Mouse (Mus musculus) heart, postnatal 14 days (tissue): Measurements from ENCODE around the gene Tex36. TPM values are rescaled to one million over a fixed set of nuclear protein-coding genes. Genes with fewer than 3 reads are reported as not detected.

Experiments used
- DNase-seq, 2 experiments: peaks; one replicate each; pipeline ENCODE4 v3.0.0; 2021 to 2022
- intact Hi-C: fragments of 180-260 bp; cut with DNase I; formaldehyde crosslinking; loops from one replicate; pipeline ENCODE4 v1.15.1; 2025
- total RNA-seq, 2 experiments: library from RNA; stranded (reverse); gene quantifications; 2 replicates each; pipeline ENCODE4 v1.2.3; 2021

The Tex36 gene
- total RNA-seq, 2 experiments from 2014 or later, result not detected

GRCm38 (mm10) chr7:133603156-133603555 is 1.2 kb upstream of the Tex36 start:
- intact Hi-C loops, result no loop called here
- DNase-seq, result no peak

- no peak for DNase-seq
- intact Hi-C loops, result no loop called here
Measured at GRCm38 (mm10) chr7:133600558-133600957, 1.4 kb downstream of the Tex36 start.

- intact Hi-C loops, result no loop called here
- no peak for DNase-seq
Measured at GRCm38 (mm10) chr7:133591750-133592149, 10.2 kb downstream of the Tex36 start.

GRCm38 (mm10) chr7:133583216-133583615 is 18.7 kb downstream of the Tex36 start:
- no peak for DNase-seq
- intact Hi-C loops, result no loop called here

- intact Hi-C loops, result no loop called here
Measured at GRCm38 (mm10) chr7:133580296-133580640, 21.7 kb downstream of the Tex36 start.

GRCm38 (mm10) chr7:133579491-133580295 is 22.3 kb downstream of the Tex36 start:
- intact Hi-C loops, result loop anchor here (10.0 kb wide), 1 partner anchor 175 kb away; no protein-coding TSS in a partner anchor
- DNase-seq, result no peak

More at GRCm38 (mm10) chr7:133580296-133580640, 21.7 kb downstream of the Tex36 start:
- no peak for DNase-seq

GRCm38 (mm10) chr7:133576825-133577224 is 25.1 kb downstream of the Tex36 start:
- intact Hi-C loops, result loop anchor here (10.0 kb wide), 1 partner anchor 172 kb away; no protein-coding TSS in a partner anchor
- DNase-seq, result no peak

- intact Hi-C loops, result loop anchor here (10.0 kb wide), 1 partner anchor 171 kb away; no protein-coding TSS in a partner anchor
Measured at GRCm38 (mm10) chr7:133576281-133576680, 25.7 kb downstream of the Tex36 start.

GRCm38 (mm10) chr7:133571927-133572326 is 30.0 kb downstream of the Tex36 start:
- no peak for DNase-seq
- intact Hi-C loops, result loop anchor here (10.0 kb wide), 1 partner anchor 167 kb away; no protein-coding TSS in a partner anchor

More at GRCm38 (mm10) chr7:133576281-133576680, 25.7 kb downstream of the Tex36 start:
- DNase-seq, result no peak

GRCm38 (mm10) chr7:133569194-133569880 is 32.6 kb downstream of the Tex36 start:
- intact Hi-C loops, result no loop called here
- no peak for DNase-seq

GRCm38 (mm10) chr7:133564600-133564999 is 37.4 kb downstream of the Tex36 start:
- intact Hi-C loops, result no loop called here
- DNase-seq, result no peak

- intact Hi-C loops, result no loop called here
- no peak for DNase-seq
Measured at GRCm38 (mm10) chr7:133563175-133563824, 38.7 kb downstream of the Tex36 start.

GRCm38 (mm10) chr7:133555786-133556492 is 46.0 kb downstream of the Tex36 start:
- DNase-seq, result peak in 1 of 2 experiments; percentile 4
- intact Hi-C loops, result no loop called here

- intact Hi-C loops, result no loop called here
- no peak for DNase-seq
Measured at GRCm38 (mm10) chr7:133552306-133552991, 49.5 kb downstream of the Tex36 start.

- DNase-seq, result no peak
- intact Hi-C loops, result no loop called here
Measured at GRCm38 (mm10) chr7:133551000-133551399, 51.0 kb downstream of the Tex36 start.

- intact Hi-C loops, result no loop called here
- no peak for DNase-seq
Measured at GRCm38 (mm10) chr7:133548434-133548833, 53.5 kb downstream of the Tex36 start.

GRCm38 (mm10) chr7:133545631-133546030 is 56.3 kb downstream of the Tex36 start:
- no peak for DNase-seq
- intact Hi-C loops, result no loop called here

GRCm38 (mm10) chr7:133544966-133545365 is 57.0 kb downstream of the Tex36 start:
- DNase-seq, result no peak
- intact Hi-C loops, result no loop called here

- intact Hi-C loops, result no loop called here
- DNase-seq, result no peak
Measured at GRCm38 (mm10) chr7:133543131-133543530, 58.8 kb downstream of the Tex36 start.

- intact Hi-C loops, result no loop called here
- no peak for DNase-seq
Measured at GRCm38 (mm10) chr7:133537366-133537765, 64.6 kb downstream of the Tex36 start.
